Mouse (Mus musculus) frontal cortex, postnatal 10 days (tissue): Measurements from ENCODE around the gene Cenpi.
"Not testable (repeated sequence)": the region's sequence is repeated elsewhere in the genome, so short reads cannot be mapped to it uniquely, and the experiment has no call there.

Source experiments
- DNase-seq, 2 experiments: peaks; one replicate each; pipeline ENCODE4 v3.0.0; 2022; ENCODE audit warnings: low spot score in 2 of 2, mixed read lengths in 1 of 2

Gene Cenpi

DNA sequence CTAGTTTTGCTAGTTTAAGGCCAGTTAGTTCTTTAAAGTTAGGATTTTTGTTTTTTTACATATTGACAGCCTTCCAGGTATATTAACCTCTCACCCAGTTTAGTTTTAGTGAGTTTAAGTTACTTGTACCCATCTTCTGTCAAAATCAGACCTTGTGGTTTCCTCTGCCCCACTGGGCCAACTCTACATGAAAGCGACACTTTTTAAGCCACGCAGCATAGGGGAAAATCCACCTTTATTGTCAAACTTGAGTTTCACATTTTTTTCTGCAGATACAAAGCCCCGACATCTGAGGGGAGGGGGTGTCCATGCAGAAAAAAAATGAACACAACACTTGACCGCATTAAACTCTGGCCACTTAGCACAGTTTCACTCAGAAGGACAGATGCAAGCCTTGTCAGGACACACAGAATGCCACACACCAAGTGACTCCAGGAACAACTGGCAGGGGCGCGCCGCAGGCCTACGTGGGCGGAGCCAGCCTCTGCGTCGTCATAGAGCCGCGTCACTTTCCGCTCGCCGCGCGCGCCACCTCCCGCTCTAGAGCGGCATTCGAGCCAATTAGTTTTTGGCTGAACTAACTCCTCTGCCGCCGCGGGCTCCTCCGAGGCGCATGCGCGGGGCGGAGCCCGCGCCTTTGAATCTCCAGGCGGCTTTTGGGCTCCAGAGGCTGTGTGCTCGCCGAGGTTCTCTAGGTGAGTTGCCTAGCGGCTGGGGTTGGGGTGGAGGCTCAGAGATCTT, at the start of gene Cenpi:
TSS of gene Cenpi (plus strand) at position 551 of the 741 bp plus-strand sequence.
- DNase-seq: peak; percentile 73 to 83

DNA sequence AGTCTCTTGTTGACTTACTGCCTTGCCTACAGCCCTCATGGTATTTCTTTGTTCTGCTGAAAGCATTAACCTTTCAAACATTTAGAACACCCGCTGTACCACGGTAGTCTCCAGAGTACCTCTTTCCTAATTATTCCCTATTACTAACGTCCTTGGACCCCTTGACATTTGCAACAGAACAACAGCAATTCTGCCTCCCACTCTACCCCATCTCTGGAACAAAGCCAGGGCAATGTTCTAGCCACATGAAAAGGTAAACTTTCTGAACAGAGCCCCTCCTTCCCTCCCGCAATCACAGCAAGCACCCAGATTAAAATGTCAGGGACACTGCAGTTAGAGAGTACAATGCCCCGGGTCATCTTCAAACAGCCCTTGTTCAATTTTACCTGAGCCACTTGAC, 46.7 kb upstream of the Cenpi start:
- DNase-seq: no peak

DNA sequence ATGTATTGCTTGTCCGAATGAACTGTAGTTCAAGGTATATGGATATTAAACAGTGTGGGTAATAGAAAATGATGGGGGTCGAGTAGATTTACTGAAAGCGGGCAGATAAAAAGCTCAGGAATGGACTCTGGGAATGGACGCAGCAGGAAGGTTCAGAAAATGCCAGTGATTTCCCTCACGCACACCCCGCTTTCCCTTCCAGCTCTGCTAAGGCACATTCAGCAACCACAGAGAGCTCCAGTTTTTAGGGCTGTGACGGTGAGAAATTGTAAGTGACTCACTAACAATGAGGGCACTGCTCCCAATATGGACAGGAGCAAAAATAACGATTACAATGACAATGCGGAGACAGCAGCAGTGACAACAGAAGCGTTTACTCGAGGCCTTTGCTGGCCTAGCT, 45.8 kb upstream of the Cenpi start:
- no peak for DNase-seq

DNA sequence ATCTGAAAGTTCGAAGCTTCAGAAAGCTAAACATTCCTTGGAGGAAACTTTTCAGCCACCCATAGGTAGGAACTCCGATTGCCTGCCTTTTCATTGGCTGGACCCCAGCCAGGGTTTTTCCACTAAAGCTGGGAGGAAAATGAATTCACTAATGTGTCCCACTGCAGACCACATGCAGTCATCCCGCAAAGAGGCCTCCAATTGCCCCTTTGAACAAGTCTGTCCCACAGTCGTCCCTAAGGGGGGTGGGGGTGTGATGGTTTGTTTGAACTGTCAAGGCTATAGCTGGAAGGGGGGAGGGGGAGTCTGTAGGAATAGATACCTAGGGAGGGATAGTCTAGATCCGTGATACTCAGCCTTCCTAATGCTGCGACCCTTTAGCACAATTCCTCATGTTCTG, 32.2 kb upstream of the Cenpi start:
- no peak for DNase-seq

DNA sequence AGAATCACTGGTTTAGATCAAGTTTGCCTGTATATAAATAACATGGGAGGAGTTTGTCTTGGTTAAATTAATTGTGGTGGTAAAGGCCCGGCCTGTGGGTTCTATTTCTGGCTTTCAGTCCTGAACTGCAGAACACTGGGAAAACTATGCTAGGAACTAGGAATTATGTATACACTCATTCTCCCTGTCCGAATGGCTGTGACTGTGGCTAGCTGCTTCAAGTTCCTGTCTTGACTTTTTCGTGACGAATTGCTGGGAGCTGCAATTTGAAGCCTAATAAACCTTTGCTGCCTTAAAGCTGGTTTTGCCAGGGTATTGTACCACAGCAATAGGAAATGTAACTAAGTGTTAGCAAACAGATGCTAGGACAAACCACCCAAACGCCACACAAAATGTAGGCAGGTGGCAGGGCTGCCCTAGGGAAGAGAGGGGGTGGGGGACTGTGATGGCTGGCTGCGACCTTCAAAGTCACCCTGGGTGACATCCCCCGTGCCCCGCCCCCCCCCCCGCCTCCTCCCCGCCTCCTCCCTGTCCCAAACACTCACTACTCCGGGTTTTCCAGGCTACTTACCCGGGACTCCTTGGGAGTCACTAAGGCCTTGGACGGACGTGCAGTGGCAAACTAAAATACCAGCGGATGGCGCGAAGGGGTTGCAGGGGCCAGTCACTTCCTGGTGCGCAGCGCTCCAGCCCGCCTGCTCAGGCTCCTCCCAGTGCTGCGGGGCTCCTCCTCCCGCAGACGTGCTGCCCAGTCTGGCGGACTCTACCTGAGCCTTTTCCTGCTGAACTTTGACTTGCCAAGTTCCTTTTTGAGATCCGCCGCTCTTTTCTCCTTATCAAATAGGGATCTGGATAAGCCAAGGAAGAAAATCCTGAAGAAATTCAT, 31.4 kb upstream of the Cenpi start, which contains the start of gene Trmt2b:
TSS of gene Trmt2b (minus strand) at position 710 of the 886 bp plus-strand sequence.
- peak; percentile 15 to 37 for DNase-seq

DNA sequence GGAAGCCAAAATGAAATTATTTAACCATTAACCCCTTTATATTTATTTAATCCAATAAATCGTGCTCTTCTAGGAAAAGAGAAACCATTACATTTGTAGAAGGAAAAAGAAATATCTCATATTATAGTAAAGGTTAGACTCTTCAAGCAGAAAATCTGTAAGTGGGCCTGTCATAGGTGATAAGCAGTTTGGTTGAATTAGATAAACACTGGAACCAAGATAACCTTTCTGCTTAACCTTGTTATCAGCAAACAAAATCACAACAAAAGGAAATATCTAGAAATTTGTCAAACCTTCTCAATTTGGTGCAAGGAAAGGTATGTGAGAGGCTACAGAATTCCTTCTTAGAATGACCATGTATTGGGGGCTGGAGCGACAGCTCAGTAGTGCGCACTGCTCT, 27.4 kb upstream of the Cenpi start:
- DNase-seq: no peak

DNA sequence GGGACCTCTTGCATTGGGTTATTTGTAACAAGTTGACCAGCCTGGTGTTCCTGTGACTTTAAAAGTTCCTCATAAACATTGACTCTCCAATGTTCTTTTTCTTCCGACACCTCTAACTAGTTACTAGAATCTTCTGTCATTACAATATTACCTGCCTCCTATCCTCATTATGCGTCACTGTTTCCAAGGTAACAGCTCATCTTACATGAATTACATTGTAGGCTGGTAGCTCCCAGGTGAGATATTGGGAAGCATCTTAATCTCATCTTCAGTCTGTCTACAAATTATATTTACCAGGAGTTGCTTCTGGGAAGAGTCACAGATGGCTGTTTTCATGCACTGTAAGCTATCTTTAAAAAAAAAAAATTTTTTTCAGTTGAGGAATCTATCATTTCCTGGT, 22.8 kb upstream of the Cenpi start:
- DNase-seq: no peak

DNA sequence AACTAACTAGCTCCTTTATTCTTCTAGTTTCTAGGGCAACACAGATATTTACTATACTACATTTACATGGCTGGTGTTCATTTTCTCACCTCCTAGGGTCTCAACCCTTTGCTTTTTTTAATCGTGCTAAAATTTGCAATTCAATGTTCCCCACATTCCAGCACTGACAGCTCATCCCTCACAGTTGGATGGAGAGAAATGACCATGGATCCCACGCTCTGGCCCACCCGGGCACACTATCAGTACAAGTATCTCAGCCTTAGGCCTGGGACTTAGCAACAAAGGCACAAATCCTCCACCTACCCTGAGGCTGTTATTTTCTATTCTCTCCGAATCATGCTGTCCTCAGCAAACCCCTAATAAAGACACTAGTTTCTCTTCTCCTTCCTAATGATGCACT, 22.1 kb upstream of the Cenpi start:
- DNase-seq: no peak

DNA sequence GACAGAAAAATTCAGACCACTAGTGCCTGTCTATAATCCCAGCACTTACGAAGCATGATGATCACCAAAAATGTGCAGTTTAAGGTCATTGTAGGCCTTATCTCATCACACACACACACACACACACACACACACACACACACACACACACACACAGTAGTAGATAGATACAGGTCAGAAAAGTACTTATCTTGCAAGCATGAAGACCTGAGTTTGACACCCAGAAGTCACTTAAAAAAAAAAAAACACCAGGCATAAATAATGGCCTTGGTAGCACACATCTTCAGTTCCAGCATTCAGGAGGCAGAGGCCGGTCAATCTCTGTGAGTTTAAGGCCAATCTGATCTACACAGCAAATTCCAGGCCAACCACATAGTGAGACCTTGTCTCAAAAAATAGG, 20.6 kb upstream of the Cenpi start:
- DNase-seq: no peak

DNA sequence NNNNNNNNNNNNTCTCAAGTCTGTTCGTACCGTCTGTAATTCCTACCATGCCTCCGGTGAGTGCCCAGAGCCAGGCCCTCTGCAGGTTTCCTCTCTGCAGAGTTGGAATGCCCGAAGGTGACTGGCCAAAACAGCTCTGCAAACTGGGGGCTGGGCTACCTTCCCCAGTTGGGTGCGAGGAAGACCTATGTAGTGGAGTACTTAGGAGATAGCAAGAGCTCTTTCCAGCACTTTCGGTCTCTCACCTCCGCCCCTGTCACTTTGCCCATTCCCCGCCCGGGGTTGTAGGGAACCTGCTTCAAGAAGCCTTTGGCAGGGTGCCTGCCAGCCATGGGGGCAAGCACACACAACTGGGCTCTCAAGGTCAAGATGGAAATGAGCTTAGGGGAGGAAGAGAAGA, 11.6 kb upstream of the Cenpi start:
- DNase-seq: peak; percentile 20

DNA sequence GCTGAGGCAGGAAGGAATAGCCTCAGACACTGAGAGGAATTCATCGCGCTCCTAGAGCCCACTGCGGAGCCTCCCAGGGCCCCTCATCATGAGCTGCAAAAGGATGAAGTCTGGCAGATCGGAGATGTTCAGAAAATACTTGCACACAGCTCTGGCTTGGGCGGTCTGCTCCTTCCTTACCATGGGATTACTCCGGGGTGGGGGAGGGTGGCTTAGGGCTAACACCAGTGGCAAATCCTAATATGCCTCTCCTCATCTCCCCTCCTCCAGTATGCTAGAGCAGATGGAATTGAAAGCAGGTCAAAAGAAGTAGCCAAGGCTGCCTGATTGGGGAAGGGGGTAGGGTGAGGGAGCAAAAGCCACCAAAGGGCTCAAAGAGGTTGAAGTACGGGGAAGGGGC, 11.1 kb upstream of the Cenpi start:
- DNase-seq: no peak

DNA sequence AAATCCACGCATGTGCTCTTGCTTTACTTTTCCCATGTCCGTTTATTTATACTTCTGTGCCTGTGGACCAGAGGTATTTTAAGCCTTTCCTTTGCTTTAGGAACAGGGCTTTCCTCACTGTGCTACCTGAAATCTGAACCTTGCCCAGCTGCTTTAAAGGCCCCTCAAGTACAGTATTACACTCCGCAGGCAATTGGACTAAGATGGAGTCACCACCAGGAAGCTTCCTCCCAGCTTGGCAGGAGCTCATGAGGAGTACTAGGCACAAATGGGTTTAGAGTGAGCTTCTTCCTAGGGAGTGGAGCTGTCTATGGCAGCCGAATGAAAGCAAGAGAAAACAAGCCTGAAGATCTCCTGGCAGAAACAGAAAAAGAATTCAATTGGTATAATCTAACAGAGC, 10.7 kb upstream of the Cenpi start:
- DNase-seq: no peak

DNA sequence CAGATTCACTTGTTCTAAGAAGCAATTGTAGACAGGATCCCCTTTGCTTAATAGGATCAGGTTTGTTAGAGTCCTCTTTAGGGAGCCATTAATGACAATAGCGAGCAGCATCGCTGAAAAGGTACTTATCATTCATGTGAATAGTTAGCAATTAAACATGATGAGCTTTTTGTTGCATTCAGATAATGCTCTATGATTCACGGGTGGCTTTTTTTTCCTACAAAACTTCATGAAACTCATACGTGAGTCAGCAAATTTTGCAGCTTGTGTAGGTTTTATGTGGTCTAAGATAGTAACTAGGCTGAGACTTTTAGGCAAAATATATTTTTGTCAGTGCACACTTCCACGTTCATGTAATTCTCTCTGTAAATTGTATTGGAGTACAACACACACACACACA, 7.7 kb upstream of the Cenpi start:
- DNase-seq: no peak

DNA sequence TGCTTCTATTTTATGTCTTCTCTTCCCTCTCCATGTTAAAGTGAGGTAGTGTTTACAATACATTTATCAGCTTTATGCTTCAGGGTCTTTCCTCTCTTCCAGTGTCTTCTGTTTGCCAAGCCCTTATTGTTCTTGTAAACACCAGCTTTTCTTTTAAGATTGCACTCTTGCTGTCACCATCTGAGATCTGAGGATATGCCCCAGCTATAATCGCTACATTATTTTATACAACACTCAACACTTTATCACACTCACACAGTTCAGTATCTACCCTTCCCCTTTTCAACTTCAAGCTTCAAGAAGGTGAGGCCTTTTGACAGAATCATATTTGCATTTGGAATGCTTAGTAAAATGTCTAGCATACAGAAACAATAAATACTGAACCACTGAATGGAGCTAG, 4.6 kb upstream of the Cenpi start:
- no peak for DNase-seq

DNA sequence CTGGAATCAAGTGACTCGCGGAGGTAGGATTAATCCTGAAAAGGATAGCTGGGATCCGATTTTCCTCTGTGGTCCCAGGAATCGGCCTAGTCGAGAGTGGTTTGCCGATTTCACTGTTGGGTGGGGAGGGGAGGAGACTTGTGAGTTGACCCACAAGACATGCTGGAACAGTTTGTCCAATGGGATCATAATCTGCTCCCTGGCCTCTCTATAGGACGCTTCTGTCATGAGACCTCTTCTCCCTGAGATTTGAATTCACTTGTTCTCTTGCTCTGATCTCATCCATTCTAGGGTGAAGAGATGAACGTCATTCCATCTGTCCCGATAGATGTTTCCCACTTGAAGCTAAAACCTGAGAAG, 371 bp downstream of the Cenpi start:
- DNase-seq: no peak

DNA sequence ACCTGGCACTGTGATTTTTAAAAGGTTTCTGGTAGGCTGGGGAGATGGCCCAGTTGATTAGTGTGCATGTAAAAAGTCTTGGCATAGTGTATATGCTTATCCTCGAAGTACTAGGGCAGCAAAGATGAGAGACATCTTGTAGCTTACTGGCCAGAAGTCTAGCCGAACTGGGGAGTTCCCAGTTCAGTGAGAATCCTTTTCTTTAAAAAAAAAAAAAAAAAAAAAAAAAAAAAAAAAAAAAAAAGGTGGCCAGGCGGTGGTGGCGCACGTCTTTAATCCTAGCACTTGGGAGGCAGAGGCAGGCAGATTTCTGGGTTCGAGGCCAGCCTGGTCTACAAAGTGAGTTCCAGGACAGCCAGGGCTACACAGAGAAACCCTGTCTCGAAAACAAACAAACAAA, 3.3 kb downstream of the Cenpi start:
- DNase-seq: not testable (repeated sequence)

DNA sequence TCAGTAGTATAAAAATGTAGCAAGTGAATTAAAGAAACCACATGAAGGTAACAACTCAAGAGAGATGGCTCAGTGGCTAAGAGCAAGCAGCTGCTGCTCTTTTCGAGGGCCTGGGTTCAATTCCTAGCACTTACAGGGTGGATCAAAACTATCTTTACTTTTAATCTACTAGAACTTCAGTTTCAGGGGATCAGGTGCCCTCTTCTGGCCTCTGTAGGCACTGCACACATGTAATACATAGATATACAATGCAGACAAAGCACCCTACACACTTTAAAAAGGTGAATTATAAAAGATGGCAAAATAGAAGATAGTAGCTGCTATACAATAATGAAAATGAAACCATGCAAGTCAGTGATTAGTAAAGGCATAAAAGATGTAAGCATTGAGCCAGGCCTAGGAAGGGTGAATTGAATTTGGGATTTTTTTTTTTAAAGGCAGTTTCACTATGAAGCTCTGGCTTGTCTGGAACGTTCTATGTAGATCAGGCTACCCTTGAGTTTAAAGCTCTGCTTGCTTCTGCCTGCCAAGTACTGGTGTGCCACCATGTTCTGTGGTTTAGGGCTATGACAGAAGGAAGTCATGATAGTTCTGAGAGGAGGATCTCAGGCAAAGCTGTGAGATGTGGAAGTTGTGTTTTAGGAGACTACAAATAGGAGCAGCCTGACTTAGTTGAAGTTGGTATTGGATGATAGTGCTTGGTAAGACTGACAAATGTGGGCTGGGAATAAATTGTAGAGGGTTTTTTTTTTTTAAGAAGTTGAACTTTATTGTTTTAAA, 11.5 kb downstream of the Cenpi start:
- DNase-seq: peak in 1 of 2 experiments; percentile 7

DNA sequence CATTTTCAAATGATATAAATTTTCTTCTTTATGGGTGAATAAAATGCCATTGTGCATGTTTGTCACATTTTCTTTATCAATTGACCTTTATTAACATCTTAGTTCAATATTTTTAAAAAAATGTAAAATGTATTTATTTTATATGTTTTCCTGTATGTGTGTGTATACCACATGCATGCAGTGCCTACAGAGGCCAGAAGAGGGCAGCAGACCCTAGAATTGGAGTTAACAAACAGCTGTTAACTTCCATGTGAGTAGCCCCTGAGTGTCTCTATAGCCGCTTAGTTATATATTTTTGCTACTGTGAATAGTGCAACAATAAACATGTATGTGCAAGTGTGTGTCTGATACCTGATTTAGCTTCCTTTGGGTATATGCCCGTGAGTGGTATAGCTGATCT, 25.4 kb downstream of the Cenpi start:
- peak in 1 of 2 experiments; percentile 15 for DNase-seq

DNA sequence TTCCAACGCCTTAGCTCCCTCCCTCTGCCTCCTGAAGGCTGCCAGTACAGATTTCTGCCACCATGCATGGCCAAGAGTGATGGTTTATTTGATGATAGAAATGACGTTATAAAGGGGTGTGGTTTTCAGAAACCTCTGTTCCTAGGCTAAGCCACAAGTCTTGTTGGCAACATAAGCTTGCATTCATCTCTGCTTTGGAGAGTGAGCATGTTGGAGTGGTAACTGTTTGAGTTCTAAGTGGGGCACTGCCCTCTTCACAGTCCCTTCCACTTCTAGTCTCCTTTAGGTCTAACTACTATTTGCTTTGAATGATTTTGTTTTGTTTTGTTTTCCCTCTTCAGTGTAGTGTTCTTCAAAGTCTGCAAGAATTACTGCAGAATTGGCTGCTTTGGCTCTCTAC, 34.9 kb downstream of the Cenpi start:
- DNase-seq: no peak

DNA sequence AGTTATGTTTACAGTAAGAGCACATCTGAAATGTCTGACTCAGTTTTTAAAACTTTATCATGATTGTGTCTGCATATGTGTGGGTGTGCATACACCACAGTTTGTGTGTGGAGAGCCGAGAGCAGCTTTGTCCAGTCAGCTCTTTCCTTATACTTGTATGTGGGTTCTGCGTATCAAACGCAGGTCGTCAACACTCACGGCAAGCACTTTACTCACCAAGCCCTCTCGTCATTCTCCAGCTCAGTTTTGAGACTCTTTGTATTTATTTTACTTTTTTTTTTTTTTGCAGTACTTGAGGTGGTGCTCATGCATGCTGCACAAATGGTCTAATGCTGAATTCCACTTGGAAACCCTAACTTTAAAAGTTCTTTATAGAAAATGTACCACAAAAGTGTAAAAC, 42.3 kb downstream of the Cenpi start:
- DNase-seq: no peak

DNA sequence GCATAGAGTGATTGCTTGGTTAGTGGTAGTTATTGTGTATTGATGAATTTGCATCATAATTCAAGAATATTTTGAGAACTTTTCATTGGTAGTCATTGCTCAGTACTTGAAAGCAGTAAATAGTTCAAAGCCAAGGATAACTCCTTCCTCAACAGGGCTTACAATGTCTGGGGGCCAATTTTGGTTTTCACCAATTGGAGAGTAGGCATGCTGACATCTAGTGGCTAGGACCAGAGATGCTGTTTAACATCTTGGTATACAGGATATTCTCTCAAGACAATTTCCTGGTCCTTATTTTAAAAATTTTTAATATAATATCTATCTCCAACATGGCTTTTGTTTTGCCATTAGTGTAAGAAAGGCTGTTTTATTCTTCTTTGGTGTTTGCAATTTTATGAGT, 46.0 kb downstream of the Cenpi start:
- DNase-seq: no peak

DNA sequence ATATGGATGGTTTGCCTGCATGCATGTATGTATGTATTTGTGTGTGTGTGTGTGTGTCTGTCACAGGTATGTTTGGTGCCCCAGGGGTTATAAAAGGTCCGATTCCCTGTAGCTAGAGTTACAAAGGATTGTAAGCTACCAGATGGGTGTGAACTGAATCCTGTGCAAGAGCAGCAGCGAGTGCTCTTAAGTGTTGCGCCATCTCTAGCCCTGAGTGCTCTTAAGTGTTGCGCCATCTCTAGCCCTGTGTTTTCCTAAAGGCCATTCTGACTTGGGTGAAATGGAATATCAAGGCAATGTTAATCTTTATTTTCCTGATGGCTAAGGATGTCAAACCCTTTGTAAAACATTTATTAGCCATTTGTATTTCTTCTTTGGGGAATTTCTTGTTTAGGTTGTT, 51.5 kb downstream of the Cenpi start:
- DNase-seq: no peak
